In the genomic region with DNA sequence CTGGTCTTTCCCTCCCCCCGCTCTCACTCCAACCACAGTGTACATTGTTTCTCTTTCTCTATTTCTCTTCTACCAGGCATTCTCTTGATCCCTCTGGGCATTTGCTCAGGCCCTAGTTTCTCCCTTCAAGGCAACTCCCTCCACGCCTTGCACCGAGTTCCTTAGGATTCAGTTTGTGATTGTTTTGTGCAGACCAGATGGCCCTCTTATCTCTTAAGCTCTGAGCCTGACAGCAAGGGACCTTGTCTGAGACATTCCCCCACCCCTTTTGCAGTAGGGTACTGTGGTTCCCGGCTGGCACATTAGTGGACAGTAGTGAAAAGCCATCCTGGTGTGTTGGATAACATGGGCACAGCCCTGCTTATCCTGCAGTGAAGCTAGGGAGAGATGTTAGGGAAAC, we compare ENCODE assay signal across 25 mouse cellular contexts. TPM values are rescaled to one million over a fixed set of nuclear protein-coding genes. Genes with fewer than 3 reads are reported as not detected.
DNase-seq lines count a peak whose midpoint lies in the region; ATAC-seq and TF ChIP-seq lines count a peak whose summit lies in the region.
"Had no signal": no experiment of that assay in that cellular context is flagged by ENCODE, and none has a peak within 500 bp of the region (broad histone marks: within the 10 kb centered on the region; RNA-seq: fewer than 3 reads in every experiment).

No protein-coding gene starts in this region.

- TF ChIP-seq CTCF in hindbrain, postnatal 0 days (IDR thresholded peaks at IDR 0.05; ENCODE audit: low read depth) = no peak

- no peaks in the 10 kb centered on the region for H3K27me3 ChIP-seq in hindbrain, postnatal 0 days (ENCODE audit: insufficient read depth, low read length)
- peaks cover 5% of the 10 kb centered on the region; the same call in 1 of the 2 replicates for H3K27me3 ChIP-seq in hindbrain, embryonic 13.5 days
- H3K27me3 ChIP-seq in heart, embryonic 16.5 days (ENCODE audit: control insufficient read depth, insufficient read depth, low read length) = no peaks in the 10 kb centered on the region
- H3K27me3 ChIP-seq: CH12.LX had no signal

- H3K9me3 ChIP-seq in hindbrain, postnatal 0 days (ENCODE audit: low read length) = no peaks in the 10 kb centered on the region
- no peaks in the 10 kb centered on the region for H3K9me3 ChIP-seq in hindbrain, embryonic 13.5 days
- H3K9me3 ChIP-seq in heart, embryonic 16.5 days (replicated peaks; ENCODE audit: control insufficient read depth, low read length) = no peaks in the 10 kb centered on the region
- H3K9me3 ChIP-seq: G1E had no signal

- no peak overlapping the region for H3K4me2 ChIP-seq in hindbrain, postnatal 0 days (ENCODE audit: low read depth, low read length)
- H3K4me2 ChIP-seq in hindbrain, embryonic 13.5 days = no peak overlapping the region
- no peak overlapping the region for H3K4me2 ChIP-seq in heart, embryonic 16.5 days (ENCODE audit: low read depth, low read length)
- H3K4me2 ChIP-seq: midbrain, embryonic 11.5 days had no signal

- WGBS in hindbrain, postnatal 0 days = 75% methylated on average over 4 of the region's 4 CpGs
- 79% methylated on average over 4 of the region's 4 CpGs for WGBS in hindbrain, embryonic 13.5 days
- WGBS in heart, embryonic 16.5 days = 39% methylated on average over 4 of the region's 4 CpGs

- H3K27ac ChIP-seq in hindbrain, postnatal 0 days = 0 out of 2 replicates have a peak overlapping the region, but pooled peaks have one; percentile 41
- H3K27ac ChIP-seq in hindbrain, embryonic 13.5 days = no peak overlapping the region
- peak overlapping the region; percentile 20; the same call in 1 of the 2 replicates for H3K27ac ChIP-seq in heart, embryonic 16.5 days (ENCODE audit: low read length)
- H3K27ac ChIP-seq: layer of hippocampus, adult 2 months; macrophage; stomach, postnatal 0 days had no signal

- H3K9ac ChIP-seq in hindbrain, postnatal 0 days (replicated peaks; ENCODE audit: low read length) = no peak overlapping the region
- no peak overlapping the region for H3K9ac ChIP-seq in hindbrain, embryonic 13.5 days
- H3K9ac ChIP-seq in heart, embryonic 16.5 days (ENCODE audit: low read length) = no peak overlapping the region
- H3K9ac ChIP-seq: liver, postnatal 0 days had no signal

- peak; percentile 91 for DNase-seq in heart, adult 11 months
- DNase-seq in heart, postnatal 36 days = no peak
- DNase-seq in hindbrain, postnatal 0 days (ENCODE audit: low spot score) = no peak
- no peak for DNase-seq in left cerebral cortex, adult 8-10 months (ENCODE audit: low spot score in 2 of 2)
- no peak for DNase-seq in retina, embryonic 14.5 days (ENCODE audit: low spot score)
- DNase-seq: adrenal gland, postnatal 10 days; cerebellum, adult 2 months; cerebellum, postnatal 25 days; gastrocnemius, postnatal 25 days; kidney, adult 9 months; kidney, postnatal 14 days; liver, postnatal 0 days; right cerebral cortex, adult 18-20 months; right cerebral cortex, postnatal 4 days had no signal

- H3K4me1 ChIP-seq in hindbrain, postnatal 0 days (ENCODE audit: insufficient read depth, low read length) = peaks cover 19% of the 10 kb centered on the region
- H3K4me1 ChIP-seq in hindbrain, embryonic 13.5 days (replicated peaks) = peaks cover 30% of the 10 kb centered on the region
- peaks cover 61% of the 10 kb centered on the region for H3K4me1 ChIP-seq in heart, embryonic 16.5 days (ENCODE audit: control insufficient read depth, insufficient read depth, low read length)

- intact Hi-C loops in heart, postnatal 36 days (cut with DNase I) = no loop called here

- no peak overlapping the region for H3K4me3 ChIP-seq in hindbrain, postnatal 0 days (ENCODE audit: low read length)
- no peak overlapping the region for H3K4me3 ChIP-seq in hindbrain, embryonic 13.5 days
- H3K4me3 ChIP-seq in heart, embryonic 16.5 days (ENCODE audit: low read length) = no peak overlapping the region
- H3K4me3 ChIP-seq: layer of hippocampus, adult 2 months had no signal

- no peak for ATAC-seq in hindbrain, postnatal 0 days
- ATAC-seq in hindbrain, embryonic 13.5 days (ENCODE audit: low FRiP score) = no peak
- no peak; the same call in 1 of the 2 replicates for ATAC-seq in heart, embryonic 16.5 days (replicated peaks; ENCODE audit: extremely low read depth, insufficient read depth, low FRiP score)
- ATAC-seq: forebrain, embryonic 14.5 days; hindbrain, embryonic 16.5 days; liver, postnatal 0 days; lung, postnatal 0 days had no signal

- H3K36me3 ChIP-seq in hindbrain, postnatal 0 days (ENCODE audit: insufficient read depth, low read length) = no peaks in the 10 kb centered on the region
- H3K36me3 ChIP-seq in hindbrain, embryonic 13.5 days = no peaks in the 10 kb centered on the region
- H3K36me3 ChIP-seq in heart, embryonic 16.5 days (ENCODE audit: control insufficient read depth, insufficient read depth) = peaks cover 54% of the 10 kb centered on the region

RNA-seq across cellular contexts. Expression of gene Bag3, which starts 19.1 kb away (rescaled TPM):
- 100 to 1,000 TPM; 258 to 272 TPM for total RNA-seq in heart, postnatal 36 days (2021)
- 4.5 and 6.7 TPM in 2 replicates for total RNA-seq in hindbrain, postnatal 0 days (2014; rRNA removed)
- polyA plus RNA-seq in hindbrain, postnatal 0 days (2015; fragmentation: Nextera tagmentation; extraction: Ambion mirVana) = 4.7 and 5.2 TPM in 2 replicates
- polyA plus RNA-seq in hindbrain, embryonic 13.5 days (2015; fragmentation: Nextera tagmentation; extraction: Ambion mirVana) = 3.2 and 3.3 TPM in 2 replicates
- 22.7 and 25.9 TPM in 2 replicates for polyA plus RNA-seq in heart, embryonic 16.5 days (2015; fragmentation: Nextera tagmentation; extraction: Ambion mirVana)
- total RNA-seq in left cerebral cortex, adult 8-10 months (2022) = 10 to 100 TPM in 1 of 4 experiments, 1 to 10 TPM in 3; 8.2 to 10.2 (median 9.3) TPM

Comparison
In these comparisons a context has a peak if more than half of its experiments do, and no peak if none do; other contexts are left out.
1. RNA of gene Bag3, which starts 19.1 kb away (total RNA-seq): 258 to 272 TPM in heart, postnatal 36 days; 8.2 to 10.2 TPM in left cerebral cortex, adult 8-10 months and 4.5 to 6.7 TPM in hindbrain, postnatal 0 days; every median in the first group is over 10 times any median in the second.